Mouse (Mus musculus) embryo, embryonic 11 days (tissue): ENCODE measurements around the gene Mmab.

Experiments used
- DNase-seq: peaks from one replicate; pipeline ENCODE4 v3.0.0-alpha.2; 2015

Gene Mmab

DNA sequence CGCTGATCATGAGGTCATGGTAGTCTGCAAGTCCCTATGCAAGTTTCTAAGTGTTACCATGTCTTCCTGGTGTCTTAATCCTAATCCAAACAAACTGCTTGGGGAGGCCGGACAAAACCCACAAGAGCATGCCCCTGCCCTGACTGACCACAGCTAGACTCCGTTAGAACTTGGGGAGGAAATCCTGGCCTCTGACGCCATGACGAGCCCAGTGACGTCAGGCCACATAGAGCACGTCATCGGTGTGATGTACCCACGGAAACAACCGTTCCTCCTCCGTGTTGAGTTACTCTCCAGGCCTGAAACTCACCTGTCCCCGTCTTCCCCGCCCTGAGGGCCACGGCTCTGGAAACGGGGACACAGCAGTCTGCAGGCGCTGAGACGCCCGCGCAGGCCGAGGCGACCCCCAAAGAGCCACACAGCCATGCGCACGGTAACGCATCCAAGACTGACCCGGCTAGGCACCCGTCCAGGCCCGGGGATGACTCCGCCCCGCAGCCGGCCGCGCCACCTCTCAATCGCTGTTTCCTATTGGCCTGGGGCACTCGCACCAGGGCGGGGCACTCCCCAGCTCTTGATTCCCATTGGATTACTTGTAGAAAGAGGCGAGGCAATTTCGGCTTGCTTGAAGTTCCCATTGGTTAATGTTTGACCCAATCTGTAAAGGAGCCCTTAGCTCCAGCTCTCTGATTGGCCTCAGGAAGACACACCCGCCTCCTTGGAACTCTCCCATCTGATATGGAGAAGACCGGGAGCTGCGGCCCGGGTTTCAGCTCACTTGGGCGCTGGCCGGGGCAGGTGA lies at the start of gene Mmab, which contains the start of gene Mvk:
TSS of gene Mmab (minus strand) at position 495 of the 802 bp plus-strand sequence.
TSS of gene Mvk (plus strand) at position 704 of the 802 bp plus-strand sequence.
- peak; percentile 97 for DNase-seq

DNA sequence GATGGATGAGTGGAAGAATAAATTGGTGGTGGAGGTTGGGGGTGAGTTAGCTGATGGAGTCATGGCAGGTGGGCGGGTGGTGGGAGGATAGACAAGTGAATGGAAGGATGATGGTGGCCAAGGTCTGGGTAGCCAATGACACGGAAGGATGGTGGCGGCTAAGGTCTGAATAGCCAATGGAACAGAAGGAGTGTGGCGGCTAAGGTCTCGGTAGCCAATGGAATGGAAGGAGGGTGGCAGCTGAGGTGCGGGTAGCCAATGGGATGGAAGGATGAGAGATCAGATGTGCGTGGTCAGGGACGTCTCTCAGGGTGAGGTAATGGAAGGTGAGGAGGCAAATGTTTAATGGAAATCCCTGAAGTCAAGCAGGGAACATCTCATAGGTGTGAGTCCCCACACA lies 46.4 kb upstream of the Mmab start:
- DNase-seq: no peak

DNA sequence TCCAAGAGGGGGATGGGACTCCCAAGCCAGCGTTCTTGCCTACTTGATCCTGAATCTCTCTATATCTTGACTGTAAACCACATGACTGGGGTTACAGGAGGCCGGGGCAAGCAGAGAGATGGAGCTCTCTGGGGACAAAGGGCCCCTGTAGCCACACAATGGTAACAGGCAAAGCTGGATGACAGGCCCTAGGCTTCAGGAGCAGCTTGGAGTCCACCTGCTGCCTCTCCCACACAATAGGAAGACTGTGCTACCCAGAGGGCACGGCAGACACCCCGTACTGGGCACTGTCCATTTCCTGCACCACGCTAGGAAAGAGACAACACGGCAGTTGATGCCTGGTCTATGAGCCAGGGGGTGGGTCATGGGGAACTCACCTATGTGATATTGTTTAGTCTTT lies 45.7 kb upstream of the Mmab start:
- DNase-seq: no peak

DNA sequence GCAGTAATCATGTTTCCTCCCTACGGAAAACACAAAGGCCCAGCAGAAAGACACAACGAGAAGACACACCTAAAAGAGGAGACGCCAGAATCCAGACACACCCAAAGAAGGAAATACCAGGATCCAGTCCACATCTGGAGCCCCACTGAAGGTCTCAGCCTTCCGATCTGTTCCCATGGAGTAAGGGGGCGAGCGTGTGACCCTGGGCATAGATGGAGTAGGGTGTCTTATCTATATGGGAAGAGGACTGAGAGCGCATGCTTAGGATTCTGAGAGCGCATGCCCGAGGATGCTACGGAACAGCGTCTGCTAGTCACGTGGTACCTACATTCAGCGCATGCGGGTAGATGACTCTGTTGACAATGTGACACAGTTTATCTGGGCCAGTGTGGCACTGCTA lies 41.8 kb upstream of the Mmab start:
- DNase-seq: no peak

DNA sequence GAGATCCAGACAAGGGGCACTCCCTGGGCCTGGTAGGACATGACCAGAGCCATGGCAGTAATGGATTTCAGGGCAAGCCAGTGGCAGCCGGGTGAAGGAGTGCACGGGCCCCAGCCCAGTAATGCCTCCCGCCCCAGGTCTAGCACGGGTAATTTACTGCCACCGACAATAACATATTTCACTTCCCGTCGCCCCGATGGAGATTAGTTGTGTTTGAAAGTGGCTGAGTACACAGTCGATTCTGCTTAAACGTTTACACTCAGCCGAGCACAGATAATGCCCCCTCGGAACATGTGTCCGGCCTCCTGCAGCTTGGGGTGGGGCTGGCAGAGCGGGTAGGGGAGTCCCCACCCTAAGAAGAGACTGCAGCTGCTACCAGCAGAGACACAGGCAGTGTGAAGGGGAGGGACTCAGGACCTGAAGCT lies 38.7 kb upstream of the Mmab start:
- DNase-seq: peak; percentile 57

DNA sequence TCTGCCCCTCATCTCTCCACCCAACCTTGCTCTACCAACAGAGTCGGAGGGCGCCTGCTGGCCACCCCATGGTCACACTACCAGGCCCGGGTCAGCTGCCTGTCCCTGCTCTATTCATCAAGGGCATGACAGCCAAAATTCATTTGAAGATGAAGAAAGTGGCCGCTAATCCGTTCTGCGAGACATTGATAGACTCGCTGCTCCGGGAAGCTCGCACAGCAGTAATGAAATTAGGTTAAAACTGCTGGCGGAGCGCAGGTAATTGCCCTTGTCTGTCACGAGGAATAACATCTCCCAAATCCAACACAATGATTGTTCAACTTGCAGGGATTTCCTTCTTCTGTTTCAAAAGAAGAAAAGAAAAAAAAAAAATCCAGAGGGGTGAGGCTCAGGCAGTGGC lies 34.4 kb upstream of the Mmab start:
- DNase-seq: no peak

DNA sequence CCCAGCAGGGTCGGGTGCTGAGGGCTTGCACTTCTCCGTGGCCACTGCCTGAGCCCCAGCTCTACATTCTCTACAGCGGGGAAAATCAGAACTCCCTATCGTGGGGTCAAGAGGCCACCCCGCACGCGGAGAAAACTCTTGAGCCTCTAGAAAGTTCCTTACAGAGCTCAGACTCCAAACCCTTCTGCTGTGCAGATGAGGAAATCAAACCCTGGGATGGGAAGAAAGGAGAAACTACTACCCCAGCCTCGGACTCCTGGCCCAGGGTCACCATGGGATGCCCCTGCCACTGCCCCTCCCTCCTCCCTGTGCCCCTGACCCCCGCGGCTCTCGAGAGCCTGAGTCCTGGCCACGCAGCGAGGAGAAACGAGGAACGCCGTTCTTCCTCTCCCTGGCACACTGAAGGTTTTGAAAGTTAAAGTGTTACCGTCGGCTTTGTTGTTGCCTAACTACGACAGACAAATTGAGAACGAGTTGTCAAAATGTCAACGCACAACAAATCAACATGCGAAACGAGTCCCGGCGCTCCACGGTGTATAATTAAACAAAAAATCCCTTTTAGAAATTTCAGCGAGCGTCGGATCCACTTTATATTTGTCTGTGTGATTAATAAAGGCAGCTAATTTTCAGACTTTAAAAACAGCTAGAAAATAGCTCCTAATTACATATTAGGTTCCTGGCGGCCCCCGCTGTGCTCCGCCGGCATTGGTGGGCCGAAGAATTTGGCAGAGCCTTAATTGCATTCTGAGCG lies 31.1 kb upstream of the Mmab start:
- DNase-seq: peak; percentile 33

DNA sequence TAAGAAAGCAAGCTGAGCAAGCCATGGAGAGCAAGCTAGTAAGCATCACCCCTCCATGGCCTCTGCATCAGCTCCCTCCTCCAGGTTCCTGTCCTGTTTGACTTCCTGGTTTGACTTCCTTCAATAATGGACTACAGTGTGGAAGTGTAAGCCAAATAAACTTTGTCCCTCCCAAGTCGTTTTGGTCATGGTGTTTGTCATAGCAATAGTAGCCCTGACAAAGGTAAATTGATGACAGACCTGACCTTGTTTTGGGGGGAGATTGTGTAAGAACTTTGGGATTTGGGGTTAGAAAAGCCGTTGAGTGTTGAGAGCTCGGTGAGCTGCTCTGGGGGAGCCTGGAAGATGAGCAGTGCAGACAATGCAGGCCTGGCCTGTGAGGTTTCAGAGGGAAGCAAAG lies 26.5 kb upstream of the Mmab start:
- DNase-seq: no peak

DNA sequence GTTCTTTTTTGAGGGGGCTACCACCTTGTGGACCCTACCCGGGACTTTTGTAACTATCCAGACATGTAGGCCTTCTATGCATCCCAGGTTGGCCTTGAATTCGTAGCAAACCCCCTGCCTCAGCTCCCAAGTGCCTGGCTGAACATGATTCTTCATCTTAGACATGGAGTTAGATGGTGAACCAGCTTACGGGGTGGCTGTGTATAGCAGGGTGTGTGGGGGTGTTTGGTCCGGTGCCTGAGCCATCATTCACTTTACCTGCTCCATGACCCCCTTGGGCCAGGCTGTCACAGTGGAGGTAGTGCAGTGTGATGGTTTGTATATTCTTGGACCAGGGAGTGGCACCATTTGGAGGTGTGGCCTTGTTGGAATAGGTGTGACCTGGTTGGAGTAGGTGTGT lies 24.1 kb upstream of the Mmab start:
- no peak for DNase-seq

DNA sequence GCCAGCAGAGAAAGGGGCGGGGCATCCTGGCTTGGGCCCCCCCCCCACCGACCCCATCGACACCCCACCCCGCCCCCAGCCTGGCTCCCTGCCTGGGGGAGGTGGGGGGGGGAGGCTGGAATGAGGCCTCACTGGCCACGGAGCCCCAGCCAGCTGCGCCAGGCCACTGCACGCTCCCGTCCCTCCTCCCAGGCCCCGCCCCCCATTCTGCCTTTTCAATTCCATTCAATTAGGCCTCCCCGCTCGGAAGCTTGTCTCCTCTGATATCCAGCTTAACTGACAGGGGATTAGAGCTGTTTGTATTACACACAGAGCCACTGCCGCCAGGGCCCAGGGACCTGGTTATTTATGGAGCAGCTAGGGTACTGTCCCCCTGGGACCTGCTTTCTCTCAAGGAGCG lies 23.6 kb upstream of the Mmab start:
- DNase-seq: peak; percentile 96

DNA sequence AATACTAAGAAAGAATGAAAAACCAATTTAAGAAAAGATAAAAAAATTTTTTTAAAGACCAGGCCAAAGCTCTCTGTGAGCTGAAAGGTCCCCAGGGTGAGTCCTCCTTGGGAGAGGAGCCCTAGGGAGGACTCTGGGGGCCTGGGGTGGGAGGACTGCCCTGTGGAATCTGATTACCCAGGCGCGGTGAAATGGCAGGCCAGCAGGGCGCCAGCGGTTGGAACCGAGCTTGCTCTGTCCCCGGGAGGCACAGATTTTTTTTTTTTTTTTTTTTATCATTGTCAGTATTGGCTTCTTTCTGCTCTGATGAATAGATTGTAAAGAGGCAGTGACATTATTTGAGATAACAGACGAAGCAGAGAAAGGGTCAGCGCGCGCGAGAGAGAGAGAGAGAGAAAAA lies 23.2 kb upstream of the Mmab start:
- no peak for DNase-seq

DNA sequence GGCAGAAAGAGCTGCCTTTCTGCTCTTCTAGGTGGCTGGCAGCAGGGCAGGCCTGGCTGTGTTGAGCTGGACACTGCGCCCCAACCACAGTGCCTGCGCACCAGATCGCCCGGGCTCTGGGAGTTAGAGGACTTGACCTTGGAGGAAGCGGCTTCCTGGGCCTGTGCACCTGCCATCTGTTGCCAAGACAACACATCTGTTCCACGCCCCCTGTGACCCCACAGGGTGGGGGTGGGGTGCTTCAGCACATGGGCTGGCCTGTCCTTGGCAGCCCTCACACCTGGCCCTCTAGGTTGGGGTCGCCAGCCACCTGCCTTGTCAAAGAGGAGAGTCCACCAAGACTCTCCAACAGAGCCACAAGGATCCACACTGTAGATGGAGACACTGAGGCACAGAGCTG lies 21.8 kb upstream of the Mmab start:
- DNase-seq: peak; percentile 60

DNA sequence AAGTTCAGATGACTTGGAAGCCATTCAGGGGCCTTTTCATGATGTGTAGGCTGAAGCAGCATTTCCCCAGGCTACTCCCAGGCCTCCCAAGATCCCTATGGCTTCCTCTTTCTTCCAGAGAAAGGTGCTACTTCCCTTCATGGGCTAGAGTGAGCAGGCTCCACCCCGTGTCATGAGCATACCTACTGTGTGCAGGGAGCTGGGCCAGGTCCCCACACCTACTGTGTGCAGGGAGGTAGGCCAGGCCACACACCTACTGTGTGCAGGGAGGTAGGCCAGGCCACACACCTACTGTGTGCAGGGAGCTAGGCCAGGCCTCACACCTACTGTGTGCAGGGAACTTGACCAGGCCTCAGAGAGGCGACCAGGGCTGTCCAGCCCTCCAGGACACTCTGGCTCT lies 20.7 kb upstream of the Mmab start:
- no peak for DNase-seq

DNA sequence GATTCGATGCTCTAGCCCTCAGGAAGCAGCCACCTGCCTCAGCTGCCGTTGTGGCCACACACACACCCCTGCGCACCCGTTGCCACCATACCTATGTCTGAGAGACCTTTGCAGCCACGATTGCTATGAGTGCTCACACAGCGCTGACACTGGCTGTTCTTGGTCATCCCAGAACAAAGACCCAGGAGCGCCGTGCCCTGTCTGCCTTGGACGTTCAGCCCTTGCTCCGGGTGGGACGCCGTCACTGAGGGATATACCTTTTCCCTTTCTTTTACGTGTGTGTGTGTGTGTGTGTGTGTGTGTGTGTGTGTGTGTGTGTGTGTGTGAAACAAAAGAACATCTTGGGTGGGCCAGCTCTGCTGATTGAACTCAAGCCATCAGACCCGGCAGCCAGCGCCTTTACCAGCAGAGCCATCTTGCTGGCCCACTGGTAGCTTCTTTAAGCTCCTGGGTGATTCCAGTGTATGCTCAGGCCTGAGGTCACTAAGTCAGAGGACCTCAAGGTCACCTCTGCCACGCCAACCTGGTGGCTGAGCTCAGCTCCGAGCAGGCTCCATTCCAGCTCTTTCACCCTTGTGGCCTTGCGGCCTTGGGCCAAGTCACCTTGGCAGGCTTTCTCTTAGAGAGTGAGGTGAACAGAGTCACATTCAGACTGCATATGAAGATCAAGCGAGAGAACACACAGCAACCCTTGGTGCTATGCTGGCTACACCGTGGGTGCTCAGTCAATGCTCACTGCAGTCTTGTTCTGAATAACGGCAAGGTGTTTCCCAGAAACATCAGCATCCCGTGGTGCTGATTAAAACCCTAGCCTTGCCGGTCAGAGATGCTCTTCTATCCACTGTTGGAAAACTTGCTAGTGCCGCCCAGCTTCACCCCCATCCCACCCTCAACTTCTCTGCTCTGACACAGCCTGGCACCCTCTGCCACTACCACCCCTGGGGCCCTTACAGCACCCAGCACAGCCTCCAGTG lies 18.5 kb upstream of the Mmab start:
- DNase-seq: no peak

DNA sequence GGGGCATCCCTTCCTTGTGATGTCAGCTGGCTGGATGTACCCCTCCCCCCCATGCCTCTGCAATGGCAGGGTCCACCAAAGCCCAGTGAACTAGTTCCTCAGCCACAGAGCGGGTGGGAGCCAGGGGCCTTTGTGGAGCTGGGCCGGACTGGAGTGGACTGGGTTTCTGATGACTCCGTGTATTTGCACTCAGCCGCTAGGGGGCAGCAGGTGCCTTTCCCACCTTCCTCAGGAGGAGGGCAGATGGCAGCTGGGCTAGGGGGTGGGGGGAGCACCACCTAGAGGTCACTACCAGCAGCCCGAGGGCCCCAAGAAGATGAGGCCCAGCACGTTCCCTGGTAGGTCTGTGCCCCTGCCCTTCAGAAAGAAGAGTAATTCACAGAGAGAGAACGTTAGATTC lies 17.4 kb upstream of the Mmab start:
- DNase-seq: peak; percentile 89

DNA sequence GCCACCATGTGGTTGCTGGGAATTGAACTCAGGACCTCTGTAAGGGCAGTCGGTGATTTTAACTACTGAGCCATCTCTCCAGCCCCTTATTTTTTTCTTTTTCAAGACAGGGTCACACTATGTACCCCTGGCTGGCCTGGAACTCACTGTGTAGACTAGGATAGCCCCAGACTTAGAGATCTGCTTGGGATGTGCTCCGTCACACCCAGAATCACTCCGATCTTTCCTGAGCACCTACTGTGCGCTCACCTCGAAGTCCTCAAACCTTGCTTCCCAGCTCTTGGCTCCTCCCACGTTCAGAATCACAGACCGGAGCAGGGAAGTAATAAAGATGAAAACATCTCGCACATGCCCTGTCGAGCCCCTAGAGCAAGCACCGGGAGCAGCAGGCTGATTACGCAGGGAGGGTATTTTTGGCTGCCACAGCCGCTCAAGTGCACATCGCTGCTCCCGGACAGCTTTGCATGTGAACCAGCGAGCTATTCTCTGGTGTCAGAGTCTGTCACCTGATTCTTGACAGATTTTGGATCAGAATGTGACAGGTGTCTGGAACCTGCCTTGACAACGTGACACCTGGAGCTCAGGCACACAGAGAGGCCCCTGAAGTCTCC lies 13.2 kb upstream of the Mmab start:
- DNase-seq: no peak

DNA sequence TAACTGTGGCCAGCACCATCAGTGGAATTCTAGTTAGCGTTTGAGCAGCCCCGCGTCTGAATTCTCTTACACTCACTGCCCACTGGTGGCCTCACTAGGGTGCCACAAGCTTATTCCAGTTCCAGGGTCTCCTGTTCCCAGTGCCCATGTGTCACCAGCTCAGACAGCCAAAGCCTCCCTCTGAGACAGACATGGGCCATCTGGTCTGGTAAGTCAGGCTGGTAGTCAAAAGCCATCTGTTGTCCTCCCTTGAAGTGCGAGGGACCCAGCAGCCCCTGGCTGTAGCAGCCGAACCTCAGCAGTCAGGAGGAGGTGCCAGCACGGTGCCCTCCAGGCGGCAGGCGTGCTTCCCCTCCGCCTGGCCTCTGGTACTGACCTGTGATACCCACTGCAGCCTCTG lies 12.4 kb upstream of the Mmab start:
- no peak for DNase-seq

DNA sequence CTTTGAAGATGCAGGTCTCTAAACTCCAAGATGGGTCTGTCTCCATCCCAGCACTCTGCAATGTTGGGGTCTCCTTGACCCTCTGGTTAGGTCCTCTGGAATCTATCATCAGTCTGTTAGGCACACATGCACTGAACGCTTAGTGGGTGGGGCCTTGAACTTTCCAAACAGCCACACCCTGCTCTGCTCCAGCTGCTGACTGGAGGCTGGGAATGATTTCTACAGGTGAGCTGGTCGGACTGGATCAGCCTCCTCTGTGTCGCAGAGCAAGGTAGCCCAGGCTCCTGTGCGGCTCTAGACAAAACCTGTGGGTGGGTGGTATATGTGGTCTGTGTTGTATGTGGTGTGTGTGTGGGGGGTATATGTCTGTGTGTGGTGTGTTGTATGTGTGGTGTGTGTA lies 5.2 kb upstream of the Mmab start:
- no peak for DNase-seq

DNA sequence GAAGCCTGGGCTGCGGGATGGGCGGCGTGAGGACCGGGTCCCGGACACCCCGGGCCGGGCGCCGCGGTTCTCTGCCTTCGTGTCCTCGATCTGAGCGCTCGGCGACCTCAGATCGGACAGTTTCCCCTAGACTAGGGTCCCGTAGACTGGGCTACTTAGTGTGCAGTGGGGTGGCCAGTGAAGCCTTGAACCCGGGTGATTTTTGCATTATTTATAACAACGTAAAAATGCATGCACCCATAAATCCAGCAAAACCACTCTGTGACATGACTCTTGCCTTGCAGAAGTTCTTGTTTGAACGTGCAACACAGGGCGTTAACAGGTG lies 470 bp upstream of the Mmab start:
- DNase-seq: no peak

DNA sequence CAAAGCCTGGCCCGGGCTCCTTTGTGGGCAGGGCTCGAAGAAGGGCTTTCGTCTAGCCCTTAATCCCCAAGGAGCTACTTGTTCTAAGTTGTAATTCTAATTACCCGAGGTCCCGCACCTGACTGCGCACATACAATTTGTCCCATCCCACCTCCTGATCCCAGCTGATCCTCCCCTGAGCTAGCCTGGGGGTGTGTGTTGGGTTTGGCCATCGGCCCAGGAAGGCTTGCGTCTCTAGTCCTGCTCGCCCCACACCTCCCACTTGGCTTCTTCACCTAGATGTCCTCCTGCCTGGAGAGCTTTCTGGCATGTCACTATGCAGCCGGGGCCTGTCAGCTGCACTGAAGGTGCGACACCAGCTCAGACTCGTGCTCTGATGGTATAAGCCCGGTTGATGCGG lies 8.3 kb downstream of the Mmab start:
- no peak for DNase-seq

DNA sequence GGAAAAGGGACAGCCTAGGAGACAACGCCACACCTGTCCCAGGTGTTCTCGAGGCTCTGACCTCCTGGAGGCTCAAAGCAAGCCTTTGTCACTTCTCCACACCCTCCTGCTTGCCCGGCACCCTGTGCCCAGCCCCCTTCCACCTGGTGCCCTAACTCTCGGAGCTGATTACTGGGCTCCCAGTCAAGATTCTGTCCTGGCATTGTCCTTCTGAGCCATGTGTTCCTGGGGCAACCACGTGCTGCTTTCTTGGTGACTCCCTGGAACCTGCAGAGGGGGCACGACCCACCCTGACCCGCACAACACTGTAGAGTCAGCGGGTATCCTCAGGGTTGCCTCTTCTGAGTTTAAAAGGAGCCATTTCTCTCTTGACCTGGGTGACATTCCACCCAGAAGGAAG lies 9.5 kb downstream of the Mmab start:
- DNase-seq: no peak

DNA sequence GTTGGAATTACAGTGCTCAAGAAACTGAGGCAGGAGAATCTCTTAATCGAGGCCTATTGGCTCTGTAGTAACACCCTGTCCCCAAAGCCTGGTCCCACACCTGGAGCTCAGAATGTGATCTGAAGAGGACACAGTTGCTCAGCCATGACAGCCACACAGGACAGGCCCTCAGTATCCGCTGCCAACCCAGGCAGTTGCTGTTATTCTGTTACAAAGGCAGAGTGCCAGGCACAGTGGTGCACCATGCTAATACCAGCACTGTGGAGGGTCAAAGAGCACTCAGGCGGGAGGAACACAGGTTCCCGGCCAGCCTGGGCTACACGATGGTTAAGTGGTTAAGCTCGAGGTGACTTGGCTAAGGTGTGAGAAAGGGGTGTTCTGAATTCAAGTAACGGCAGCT lies 14.1 kb downstream of the Mmab start:
- no peak for DNase-seq

DNA sequence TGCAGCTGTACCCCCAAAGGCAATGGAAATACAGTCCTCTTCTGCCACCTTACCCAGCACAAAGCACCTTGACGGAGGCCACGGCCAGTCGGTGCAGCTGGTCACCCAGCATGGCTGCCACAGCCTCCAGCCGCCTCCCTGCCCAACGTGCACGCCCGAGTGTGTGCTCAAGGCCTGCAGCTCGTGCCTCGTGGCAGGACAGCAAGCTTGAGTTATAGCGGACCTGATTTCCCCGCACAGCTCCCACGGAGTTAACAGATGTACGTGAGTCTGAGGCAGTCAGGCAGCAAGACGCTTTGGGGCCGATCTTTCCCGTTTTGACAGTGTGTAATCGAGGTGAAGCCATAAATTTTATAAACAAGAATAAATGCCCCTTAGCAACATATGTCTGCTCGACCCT lies 15.2 kb downstream of the Mmab start:
- no peak for DNase-seq
